Mouse (Mus musculus): ENCODE data around the gene Pole.

Pole gene

GRCm38 (mm10) chr5:110345553-110345952 is 59.4 kb downstream of the Pole start:
- DNase-seq: no peak

GRCm38 (mm10) chr5:110347006-110347405 is 60.9 kb downstream of the Pole start:
- DNase-seq: no peak

GRCm38 (mm10) chr5:110354716-110355115 is 68.6 kb downstream of the Pole start:
- DNase-seq: peak; percentile 42 to 44

GRCm38 (mm10) chr5:110357531-110358179 is 71.5 kb downstream of the Pole start:
- DNase-seq: peak; percentile 85 to 94

GRCm38 (mm10) chr5:110361465-110361864 is 75.4 kb downstream of the Pole start:
- no peak for DNase-seq

GRCm38 (mm10) chr5:110362813-110363178 is 76.7 kb downstream of the Pole start:
- no peak for DNase-seq

GRCm38 (mm10) chr5:110363179-110363821 is 77.2 kb downstream of the Pole start:
- peak; percentile 51 to 58 for DNase-seq

GRCm38 (mm10) chr5:110363822-110364545 is 77.9 kb downstream of the Pole start:
- no peak for DNase-seq

GRCm38 (mm10) chr5:110376802-110377433 is 90.8 kb downstream of the Pole start:
- peak; percentile 92 to 93 for DNase-seq

GRCm38 (mm10) chr5:110378181-110378583 is 92.1 kb downstream of the Pole start:
- DNase-seq: no peak

- DNase-seq: no peak
These were observed 93.0 kb downstream of the Pole start for GRCm38 (mm10) chr5:110379086-110379485.

- DNase-seq: no peak
These were observed 93.7 kb downstream of the Pole start for GRCm38 (mm10) chr5:110379823-110380222.

- no peak for DNase-seq
These were observed 98.4 kb downstream of the Pole start for GRCm38 (mm10) chr5:110384491-110384890.

GRCm38 (mm10) chr5:110385263-110385662 is 99.2 kb downstream of the Pole start:
- no peak for DNase-seq

GRCm38 (mm10) chr5:110386371-110387330 is 100.5 kb downstream of the Pole start:
- peak; percentile 66 to 82 for DNase-seq

Data from cerebellum, postnatal 36 days (tissue).